Mouse (Mus musculus) hindbrain, postnatal 0 days (tissue): ENCODE measurements around the gene Sell. TPM values are rescaled to one million over a fixed set of nuclear protein-coding genes. Genes with fewer than 3 reads are reported as not detected.

Source experiments
- ATAC-seq: fragments of 200-750 bp; cut with Nextera tagmentation; 2 replicates; pipeline ENCODE4 v1.8.0; 2017; ENCODE audit warnings: mild to moderate bottlenecking, moderate TSS enrichment, moderate library complexity
- DNase-seq: peaks from one replicate; pipeline ENCODE4 v3.0.0-alpha.2; 2015; ENCODE audit warnings: low spot score
- H3K27ac ChIP-seq: fragments of 300-500 bp; sonication (generic); 2 replicates; pipeline ENCODE4 v1.5.1; 2014; ENCODE audit warnings: mild to moderate bottlenecking
- H3K27me3 ChIP-seq: fragments of 300-500 bp; sonication (generic); 2 replicates; pipeline ENCODE4 v1.6.1; 2014; ENCODE audit warnings: low read length, mixed read lengths; ENCODE audit not compliant: insufficient read depth
- H3K36me3 ChIP-seq: fragments of 300-500 bp; sonication (generic); 2 replicates; pipeline ENCODE4 v1.6.1; 2014; ENCODE audit warnings: low read length, mixed read lengths; ENCODE audit not compliant: insufficient read depth
- H3K4me1 ChIP-seq: fragments of 300-500 bp; sonication (generic); 2 replicates; pipeline ENCODE4 v1.6.1; 2014; ENCODE audit warnings: antibody characterized with exemption, low read length, mixed read lengths; ENCODE audit not compliant: insufficient read depth
- H3K4me2 ChIP-seq: fragments of 300-500 bp; sonication (generic); 2 replicates; pipeline ENCODE4 v1.6.1; 2014; ENCODE audit warnings: low read depth, mild to moderate bottlenecking, low read length, moderate library complexity, mixed read lengths
- H3K4me3 ChIP-seq: fragments of 300-500 bp; sonication (generic); 2 replicates; pipeline ENCODE4 v1.5.1; 2014; ENCODE audit warnings: low read length
- H3K9ac ChIP-seq: fragments of 300-500 bp; sonication (generic); replicated peaks from 2 replicates; pipeline ENCODE4 v1.6.1; 2014; ENCODE audit warnings: mild to moderate bottlenecking, low read length, moderate library complexity, mixed read lengths
- H3K9me3 ChIP-seq: fragments of 300-500 bp; sonication (generic); 2 replicates; pipeline ENCODE4 v1.6.1; 2016; ENCODE audit warnings: low read length, mixed read lengths
- CTCF ChIP-seq: IDR thresholded peaks from 2 replicates; pipeline ENCODE4 v1.5.1; 2016; ENCODE audit warnings: antibody characterized with exemption, control low read depth, low read depth
- WGBS: fragments of 180-500 bp; shearing (Covaris S2); extraction: QIAGEN DNeasy Blood & Tissue Kit; methylation state at CpG from one replicate; pipeline ENCODE4 v1.1.7; 2014; 5-methylcytosine and 5-hydroxymethylcytosine counted together
- polyA plus RNA-seq: library from polyadenylated mRNA; unstranded; fragments of >200 nt; fragmentation: Nextera tagmentation; extraction: Ambion mirVana; gene quantifications from 2 replicates; pipeline ENCODE4 v1.2.1, GENCODE M21; 2015
- total RNA-seq: library from RNA; depleted of rRNA; stranded (reverse); fragments of >200 nt; gene quantifications from 2 replicates; pipeline ENCODE4 v1.2.3, GENCODE M21; 2014

The Sell gene
- total and polyA plus RNA-seq, 2 experiments from 2014 or later = 0.05 to 0.13 TPM

DNA sequence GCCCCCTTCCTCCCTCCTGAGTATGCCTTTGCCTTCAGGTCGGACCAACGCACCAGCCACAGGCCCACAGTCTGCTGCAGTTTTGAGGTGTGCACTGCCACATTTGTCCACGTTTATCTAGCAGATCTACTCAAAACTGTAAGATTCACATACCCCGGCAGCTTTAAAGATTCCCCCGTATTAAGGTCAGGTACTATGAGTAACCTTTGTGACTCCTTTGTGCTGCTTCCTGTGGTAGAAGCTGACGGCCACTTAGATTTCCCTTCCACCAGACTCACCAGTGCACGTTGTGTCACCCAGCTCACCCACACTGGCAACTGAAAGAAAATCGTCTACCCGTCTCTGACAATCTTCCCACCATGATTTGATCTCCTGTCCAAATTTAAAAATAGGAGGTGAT lies 11.3 kb downstream of the Sell start:
- Histone ChIP-seq H3K27ac (no peak overlapping the region), H3K27me3 (no peaks in the 10 kb centered on the region), H3K4me2 (no peak overlapping the region), H3K4me3 (no peak overlapping the region), H3K9ac (no peak overlapping the region), H3K9me3 (no peaks in the 10 kb centered on the region), H3K4me1 (no peaks in the 10 kb centered on the region), H3K36me3 (no peaks in the 10 kb centered on the region)
- ATAC-seq (no peak), DNase-seq (no peak)
- TF ChIP-seq CTCF = no peak
- WGBS = 86% methylated on average over 9 of the region's 9 CpGs

DNA sequence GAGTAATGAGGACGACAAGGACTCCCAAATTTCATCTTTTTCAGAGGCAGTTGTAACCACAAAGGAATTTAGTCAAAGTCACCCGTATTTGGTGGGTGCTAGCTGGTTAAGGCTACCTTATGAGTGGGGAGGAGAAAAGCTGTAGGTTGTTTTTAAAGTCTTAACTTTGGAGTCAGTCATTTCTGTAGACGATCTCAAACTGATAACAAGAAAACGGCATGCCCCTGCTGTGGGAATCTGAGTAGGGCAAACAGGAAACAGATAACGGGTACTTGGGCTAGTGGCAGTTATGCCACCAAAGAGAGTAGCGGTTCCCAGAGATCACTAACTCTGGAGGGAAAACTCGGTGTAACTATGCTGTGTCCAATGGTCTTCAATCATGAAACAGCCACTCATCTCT lies 12.0 kb downstream of the Sell start:
- Histone ChIP-seq H3K36me3 (no peaks in the 10 kb centered on the region), H3K27me3 (no peaks in the 10 kb centered on the region), H3K4me2 (no peak overlapping the region), H3K4me3 (no peak overlapping the region), H3K27ac (no peak overlapping the region), H3K9me3 (no peaks in the 10 kb centered on the region), H3K4me1 (no peaks in the 10 kb centered on the region), H3K9ac (no peak overlapping the region)
- ATAC-seq = no peak
- WGBS = 90% methylated on average over 7 of the region's 7 CpGs
- TF ChIP-seq CTCF = no peak
- no peak for DNase-seq

DNA sequence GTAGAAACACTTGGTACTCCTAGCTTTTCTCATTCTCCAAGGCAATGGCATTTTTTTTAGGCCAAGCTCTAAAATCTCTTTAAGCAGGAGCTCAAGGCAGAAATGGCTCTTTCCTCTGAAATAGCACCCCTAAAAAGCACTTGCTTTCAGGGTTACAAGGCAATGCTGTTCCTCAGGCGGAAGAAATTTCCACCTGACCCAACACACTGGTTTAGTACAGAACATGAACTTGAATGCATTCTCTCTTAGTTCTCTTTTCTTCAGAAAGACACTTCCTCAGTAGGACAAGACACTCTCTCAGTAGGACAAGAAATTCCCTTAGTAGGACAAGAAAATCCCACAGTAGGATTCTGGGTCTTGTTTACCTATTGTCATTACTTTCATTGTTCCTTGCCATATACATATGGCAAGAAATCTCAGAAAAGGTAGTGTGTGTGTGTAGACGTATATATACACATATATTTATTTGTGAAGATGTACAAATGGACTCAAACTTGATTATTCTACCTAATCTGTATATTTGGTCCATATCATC lies 12.9 kb downstream of the Sell start:
- DNase-seq = no peak
- Histone ChIP-seq H3K4me2 (no peak overlapping the region), H3K9ac (no peak overlapping the region), H3K27me3 (no peaks in the 10 kb centered on the region), H3K36me3 (no peaks in the 10 kb centered on the region), H3K4me1 (no peaks in the 10 kb centered on the region), H3K27ac (no peak overlapping the region), H3K9me3 (no peaks in the 10 kb centered on the region), H3K4me3 (no peak overlapping the region)
- TF ChIP-seq CTCF = no peak
- ATAC-seq = no peak
- 92% methylated on average over 2 of the region's 2 CpGs for WGBS

GRCm38 (mm10) chr1:164075416-164075815 lies 13.6 kb downstream of the Sell start:
- Histone ChIP-seq H3K36me3 (no peaks in the 10 kb centered on the region), H3K9me3 (no peaks in the 10 kb centered on the region), H3K27me3 (no peaks in the 10 kb centered on the region), H3K4me1 (no peaks in the 10 kb centered on the region), H3K4me2 (no peak overlapping the region), H3K9ac (no peak overlapping the region), H3K27ac (no peak overlapping the region), H3K4me3 (no peak overlapping the region)
- 93% methylated on average over 1 of the region's 1 CpGs for WGBS
- ATAC-seq (no peak), DNase-seq (no peak)
- TF ChIP-seq CTCF = no peak

DNA sequence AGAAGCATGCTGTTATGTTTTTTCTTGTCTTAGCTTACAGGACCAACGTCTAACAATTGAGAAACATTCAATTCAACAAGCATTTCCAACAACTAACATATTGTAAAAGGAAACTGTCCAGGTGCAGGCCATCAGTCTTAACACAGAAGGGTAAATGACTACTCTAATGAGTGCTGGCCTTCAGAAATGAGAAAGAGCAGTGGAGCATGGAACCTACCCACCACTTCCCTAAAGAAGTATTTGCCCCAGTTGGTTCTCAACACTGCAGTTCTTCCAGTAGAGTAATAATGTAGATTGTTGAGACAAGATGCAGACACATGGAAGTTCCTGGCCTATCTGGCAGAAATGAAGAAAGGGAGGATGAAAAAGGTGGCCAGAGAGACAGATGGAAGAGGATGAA lies 14.7 kb downstream of the Sell start:
- H3K4me1 ChIP-seq = no peaks in the 10 kb centered on the region
- WGBS = 67% methylated on average over 1 of the region's 1 CpGs
- no peak for TF ChIP-seq CTCF
- ATAC-seq = no peak
- H3K36me3 ChIP-seq = no peaks in the 10 kb centered on the region
- H3K9ac ChIP-seq = no peak overlapping the region
- no peaks in the 10 kb centered on the region for H3K27me3 ChIP-seq
- H3K4me3 ChIP-seq = no peak overlapping the region
- DNase-seq = no peak
- H3K4me2 ChIP-seq = no peak overlapping the region
- H3K27ac ChIP-seq = no peak overlapping the region
- no peaks in the 10 kb centered on the region for H3K9me3 ChIP-seq

DNA sequence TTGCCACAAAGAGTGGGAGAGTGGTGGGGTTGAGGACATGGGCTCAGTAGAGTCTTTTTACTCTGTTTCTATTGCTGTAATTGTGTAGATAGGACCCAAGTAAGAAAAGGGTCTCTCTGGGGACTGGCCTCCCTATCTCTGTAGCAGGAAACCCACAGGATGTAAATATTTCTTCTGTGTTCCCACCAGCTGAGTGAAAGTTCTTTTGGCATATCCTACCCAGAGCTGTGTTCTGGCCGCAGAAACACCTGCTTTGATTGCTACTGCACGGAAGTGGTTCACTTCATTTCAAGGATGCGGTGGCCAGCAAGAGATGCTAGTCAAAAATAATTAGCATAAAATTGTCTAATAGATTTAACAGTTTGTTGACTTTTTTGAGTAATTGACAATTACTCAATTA lies 15.2 kb downstream of the Sell start:
- H3K36me3 ChIP-seq = no peaks in the 10 kb centered on the region
- H3K9ac ChIP-seq = no peak overlapping the region
- no peaks in the 10 kb centered on the region for H3K4me1 ChIP-seq
- H3K4me2 ChIP-seq = no peak overlapping the region
- H3K27me3 ChIP-seq = no peaks in the 10 kb centered on the region
- ATAC-seq (no peak), DNase-seq (no peak)
- no peaks in the 10 kb centered on the region for H3K9me3 ChIP-seq
- no peak overlapping the region for H3K4me3 ChIP-seq
- no peak overlapping the region for H3K27ac ChIP-seq
- no peak for TF ChIP-seq CTCF
- 94% methylated on average over 3 of the region's 3 CpGs for WGBS

- no peak overlapping the region for H3K4me3 ChIP-seq
- H3K4me1 ChIP-seq = no peaks in the 10 kb centered on the region
- 85% methylated on average over 4 of the region's 4 CpGs for WGBS
- TF ChIP-seq CTCF = no peak
- no peak for DNase-seq
- no peak overlapping the region for H3K27ac ChIP-seq
- no peaks in the 10 kb centered on the region for H3K27me3 ChIP-seq
- ATAC-seq = no peak
- no peaks in the 10 kb centered on the region for H3K9me3 ChIP-seq
- H3K36me3 ChIP-seq = no peaks in the 10 kb centered on the region
- H3K4me2 ChIP-seq = no peak overlapping the region
- no peak overlapping the region for H3K9ac ChIP-seq
Measured at GRCm38 (mm10) chr1:164078323-164078741, 16.6 kb downstream of the Sell start.
